Mouse (Mus musculus) NIH3T3 (cell line): ENCODE measurements at regions not wholly inside any gene's neighbourhood (a gene's known extent, or its start where the extent isn't known, plus 50 kb on each side); places are given as distances from the start of the nearest gene placed in this dataset.

Experiments
- DNase-seq: peaks from one replicate; pipeline ENCODE4 v3.0.0-alpha.2; 2012; ENCODE audit warnings: low read depth

- no peak for DNase-seq
Observed at GRCm38 (mm10) chr15:86737945-86738344, 523.7 kb downstream of the Tbc1d22a start.

GRCm38 (mm10) chr15:86738356-86738755 lies 524.1 kb downstream of the Tbc1d22a start:
- DNase-seq: no peak

- no peak for DNase-seq
Observed at GRCm38 (mm10) chr15:86738776-86739175, 524.5 kb downstream of the Tbc1d22a start.

GRCm38 (mm10) chr15:86751436-86752136 lies 537.3 kb downstream of the Tbc1d22a start:
- no peak for DNase-seq

- no peak for DNase-seq
Observed at GRCm38 (mm10) chr15:86763581-86764375, 549.5 kb downstream of the Tbc1d22a start.

- no peak for DNase-seq
Observed at GRCm38 (mm10) chr15:86767623-86768022, 553.4 kb downstream of the Tbc1d22a start.

- no peak for DNase-seq
Observed at GRCm38 (mm10) chr15:86773041-86773440, 558.8 kb downstream of the Tbc1d22a start.

- no peak for DNase-seq
Observed at GRCm38 (mm10) chr15:86777998-86778397, 563.7 kb downstream of the Tbc1d22a start.

- DNase-seq: no peak
Observed at GRCm38 (mm10) chr15:86781160-86781559, 566.9 kb downstream of the Tbc1d22a start.

GRCm38 (mm10) chr15:86794716-86795115 lies 580.5 kb downstream of the Tbc1d22a start:
- no peak for DNase-seq

GRCm38 (mm10) chr15:86798474-86799178 lies 584.4 kb downstream of the Tbc1d22a start:
- no peak for DNase-seq

GRCm38 (mm10) chr15:86807296-86808080 lies 593.2 kb downstream of the Tbc1d22a start:
- no peak for DNase-seq

GRCm38 (mm10) chr15:86811821-86812220 lies 597.6 kb downstream of the Tbc1d22a start:
- no peak for DNase-seq

- no peak for DNase-seq
Observed at GRCm38 (mm10) chr15:86814808-86815421, 600.7 kb downstream of the Tbc1d22a start.

- DNase-seq: no peak
Observed at GRCm38 (mm10) chr15:86835996-86836395, 621.7 kb downstream of the Tbc1d22a start.

- no peak for DNase-seq
Observed at GRCm38 (mm10) chr15:86852161-86852870, 638.1 kb downstream of the Tbc1d22a start.

- no peak for DNase-seq
Observed at GRCm38 (mm10) chr15:86858356-86858906, 644.2 kb downstream of the Tbc1d22a start.

GRCm38 (mm10) chr15:86875721-86876309 lies 661.6 kb downstream of the Tbc1d22a start:
- DNase-seq: no peak

- DNase-seq: no peak
Observed at GRCm38 (mm10) chr15:86896974-86897373, 647.1 kb upstream of the Fam19a5 start.

- DNase-seq: no peak
Observed at GRCm38 (mm10) chr15:86899961-86900360, 644.1 kb upstream of the Fam19a5 start.
